Mouse (Mus musculus) heart, postnatal 36 days (tissue): ENCODE results near the gene Eef1akmt3. TPM values are rescaled to one million over a fixed set of nuclear protein-coding genes. Genes with fewer than 3 reads are reported as not detected.

Source experiments
- DNase-seq, 2 experiments: peaks; one replicate each; pipeline ENCODE4 v3.0.0; 2021 to 2022
- intact Hi-C: fragments of 180-260 bp; cut with DNase I; formaldehyde crosslinking; loops from one replicate; pipeline ENCODE4 v1.15.1; 2025
- total RNA-seq, 2 experiments: library from RNA; stranded (reverse); gene quantifications; 2 replicates each; pipeline ENCODE4 v1.2.3; 2021

The Eef1akmt3 gene
- total RNA-seq, 2 experiments from 2014 or later, result not detected

DNA sequence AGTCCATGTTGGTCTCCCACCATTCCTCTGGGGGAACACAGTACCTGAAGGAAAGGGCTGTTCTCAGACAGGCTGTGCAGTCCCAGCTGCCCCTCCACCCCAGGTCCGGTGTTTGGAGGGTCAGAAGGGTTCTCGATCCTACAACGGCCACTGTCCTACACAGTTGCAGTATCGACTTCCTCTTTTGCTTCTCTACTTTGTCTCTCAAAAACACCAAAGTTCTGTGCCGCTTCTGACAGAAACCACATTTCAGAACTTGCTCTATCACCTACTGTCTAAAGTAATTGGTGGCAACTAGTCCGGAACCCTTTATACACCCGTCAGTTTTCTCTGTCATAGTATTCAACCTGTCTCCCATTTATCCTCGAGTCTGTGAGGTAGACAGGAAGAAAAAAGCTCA, 14.1 kb upstream of the Eef1akmt3 start:
- DNase-seq, result no peak
- intact Hi-C loops, result no loop called here

DNA sequence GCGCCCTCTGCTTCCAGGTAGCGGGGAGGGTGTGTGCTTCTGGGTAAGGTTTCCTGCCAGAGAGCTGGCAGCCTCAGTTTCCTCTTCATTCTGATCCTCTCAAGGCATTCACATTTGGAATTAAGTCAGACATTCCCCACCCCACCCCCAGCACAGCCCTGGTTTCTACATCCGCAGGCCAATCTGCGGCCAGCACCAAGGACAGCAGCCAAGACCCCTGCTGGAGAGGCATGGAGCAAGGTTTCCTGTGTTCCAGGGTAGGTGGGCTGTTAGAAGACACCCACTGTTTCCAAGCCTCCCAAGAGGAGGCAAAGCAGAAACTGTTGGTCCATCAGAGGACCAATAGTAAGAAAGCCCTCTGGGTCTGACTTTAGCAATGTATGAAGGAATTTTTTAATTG, 13.3 kb upstream of the Eef1akmt3 start:
- intact Hi-C loops, result no loop called here
- DNase-seq, result no peak

DNA sequence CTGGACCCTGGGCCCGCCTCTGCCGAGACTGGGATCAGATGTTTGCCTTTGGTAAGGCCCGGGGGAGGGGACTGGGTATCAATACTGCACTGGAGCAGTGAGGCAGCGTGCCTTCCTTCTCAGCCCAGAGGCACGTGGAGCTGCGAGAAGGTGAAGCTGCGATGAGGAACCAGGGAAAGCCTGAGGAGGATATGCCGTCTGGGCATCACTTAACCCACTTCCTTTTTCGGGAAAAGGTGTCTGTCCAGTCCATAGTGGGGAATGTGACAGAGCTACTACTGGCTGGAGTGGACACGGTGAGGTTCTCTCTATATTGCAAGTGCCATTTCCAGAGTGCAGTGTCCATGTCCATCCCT, 8.8 kb upstream of the Eef1akmt3 start:
- intact Hi-C loops, result no loop called here
- DNase-seq, result no peak

DNA sequence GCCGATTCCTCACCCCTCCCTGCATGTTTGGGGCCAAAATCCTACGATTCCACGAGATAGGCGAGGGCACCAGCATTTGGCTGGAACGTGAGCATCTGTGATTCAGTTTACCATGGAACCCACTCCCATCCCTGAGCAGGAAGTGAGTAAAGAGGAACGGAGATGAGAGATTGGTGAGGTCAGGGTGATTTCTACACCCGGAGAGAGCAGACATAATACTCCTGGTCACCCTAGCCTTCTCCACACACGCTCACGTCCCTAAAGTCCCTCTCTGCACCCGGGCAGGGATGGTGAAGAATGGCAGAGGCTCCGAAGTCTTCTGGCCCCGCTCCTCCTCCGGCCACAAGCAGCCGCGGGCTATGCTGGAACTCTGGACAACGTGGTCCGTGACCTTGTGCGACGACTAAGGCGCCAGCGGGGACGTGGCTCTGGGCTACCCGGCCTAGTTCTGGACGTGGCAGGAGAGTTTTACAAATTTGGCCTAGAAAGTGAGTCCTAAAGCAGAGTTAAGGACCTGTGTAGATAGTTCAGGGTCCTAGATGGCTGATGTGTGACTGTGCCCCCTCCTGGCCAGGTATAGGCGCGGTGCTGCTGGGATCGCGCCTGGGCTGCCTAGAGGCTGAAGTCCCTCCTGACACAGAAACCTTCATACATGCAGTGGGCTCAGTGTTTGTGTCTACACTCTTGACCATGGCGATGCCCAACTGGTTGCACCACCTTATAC, 8.2 kb upstream of the Eef1akmt3 start:
- no peak for DNase-seq
- intact Hi-C loops, result no loop called here

DNA sequence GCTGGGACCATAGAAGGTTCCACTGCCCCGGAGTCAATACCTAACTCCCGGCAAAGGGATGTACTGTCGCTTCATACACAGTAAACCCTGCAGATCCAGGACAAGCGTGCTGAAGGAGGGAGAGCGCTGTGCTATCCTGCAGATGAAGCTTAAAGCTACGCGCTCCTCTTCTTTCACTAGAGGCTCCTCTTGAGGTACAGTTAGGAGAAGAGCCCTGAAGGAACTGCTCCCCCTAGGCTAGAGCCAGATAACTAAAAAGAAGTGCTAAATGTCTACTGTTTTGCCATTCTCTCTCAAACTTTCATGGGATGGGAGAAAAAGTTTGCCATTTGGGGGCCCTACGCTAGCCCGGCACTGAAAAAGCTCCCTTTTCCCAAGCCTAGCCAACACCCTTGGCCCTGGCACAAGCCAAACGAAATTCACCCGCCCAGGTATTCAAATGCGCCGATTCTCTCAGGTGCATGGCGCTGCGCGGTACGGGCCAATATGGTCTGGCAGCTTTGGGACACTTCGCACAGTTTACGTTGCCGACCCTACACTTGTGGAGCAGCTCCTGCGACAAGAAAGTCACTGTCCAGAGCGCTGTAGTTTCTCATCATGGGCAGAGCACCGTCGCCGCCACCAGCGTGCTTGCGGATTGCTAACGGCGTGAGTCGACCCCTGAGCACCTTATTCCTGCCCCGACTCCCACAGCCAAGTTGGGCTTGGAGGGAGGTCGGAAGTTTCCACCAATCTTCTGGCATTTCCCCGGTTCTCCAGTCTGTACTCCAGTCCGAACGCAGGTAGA, 7.5 kb upstream of the Eef1akmt3 start:
- intact Hi-C loops, result no loop called here
- no peak for DNase-seq

GRCm38 (mm10) chr10:127047954-127048353, 6.6 kb upstream of the Eef1akmt3 start, which contains the start of gene Cyp27b1:
Gene Cyp27b1, plus strand, starts transcription at chr10:127048250.
- intact Hi-C loops, result no loop called here
- no peak for DNase-seq

DNA sequence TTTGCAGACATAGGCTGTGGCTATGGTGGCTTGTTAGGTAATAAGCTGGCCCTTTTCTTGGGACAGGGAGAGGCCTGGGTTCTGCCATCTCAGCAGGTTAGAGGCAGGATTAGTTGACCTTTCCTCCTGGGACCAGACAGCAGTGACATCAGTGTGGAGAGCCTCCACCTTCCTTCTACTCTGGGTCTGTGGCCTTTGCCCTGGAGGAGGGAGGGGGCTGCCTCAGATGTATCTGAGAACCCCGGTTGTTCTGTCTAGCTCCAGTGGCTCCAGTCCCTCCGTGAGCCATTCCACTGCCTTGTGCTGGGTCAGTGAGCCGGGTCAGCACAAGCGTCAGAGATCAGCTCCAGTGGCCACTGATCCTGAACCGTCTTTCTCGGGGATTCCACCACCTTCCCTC, 1.9 kb upstream of the Eef1akmt3 start:
- DNase-seq, result no peak
- intact Hi-C loops, result no loop called here

- intact Hi-C loops, result no loop called here
Measured at GRCm38 (mm10) chr10:127042468-127043115, 1.3 kb upstream of the Eef1akmt3 start.

DNA sequence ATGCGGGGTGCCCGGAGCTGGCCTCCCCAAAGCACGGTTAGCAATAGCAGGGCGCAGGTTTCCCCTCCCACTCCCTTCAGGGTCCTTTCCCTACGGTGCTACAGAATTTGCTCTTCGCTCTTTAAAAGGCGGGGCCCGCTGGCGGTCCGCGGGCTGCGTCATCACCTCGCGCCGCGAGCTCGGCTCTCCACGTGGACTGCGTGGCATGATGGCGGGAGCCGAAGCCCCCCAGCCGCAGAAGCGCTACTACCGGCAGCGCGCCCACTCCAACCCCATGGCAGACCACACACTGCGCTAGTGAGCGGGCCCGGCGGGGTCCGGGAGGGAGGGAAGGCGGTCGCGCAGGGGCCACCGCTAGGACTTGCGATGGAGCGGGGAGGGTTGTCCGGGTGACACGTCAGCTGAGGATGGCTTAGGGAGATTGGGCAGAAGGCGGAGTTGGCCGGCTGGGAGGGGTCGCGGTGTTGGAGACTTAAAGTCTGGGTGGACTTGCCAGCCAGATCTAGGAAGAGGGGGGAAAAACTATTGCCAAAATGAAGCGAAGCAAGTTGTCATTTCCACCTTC, 543 bp upstream of the Eef1akmt3 start:
- DNase-seq, result peak; percentile 88 to 95
- intact Hi-C loops, result no loop called here

More at GRCm38 (mm10) chr10:127042468-127043115, 1.3 kb upstream of the Eef1akmt3 start:
- no peak for DNase-seq

DNA sequence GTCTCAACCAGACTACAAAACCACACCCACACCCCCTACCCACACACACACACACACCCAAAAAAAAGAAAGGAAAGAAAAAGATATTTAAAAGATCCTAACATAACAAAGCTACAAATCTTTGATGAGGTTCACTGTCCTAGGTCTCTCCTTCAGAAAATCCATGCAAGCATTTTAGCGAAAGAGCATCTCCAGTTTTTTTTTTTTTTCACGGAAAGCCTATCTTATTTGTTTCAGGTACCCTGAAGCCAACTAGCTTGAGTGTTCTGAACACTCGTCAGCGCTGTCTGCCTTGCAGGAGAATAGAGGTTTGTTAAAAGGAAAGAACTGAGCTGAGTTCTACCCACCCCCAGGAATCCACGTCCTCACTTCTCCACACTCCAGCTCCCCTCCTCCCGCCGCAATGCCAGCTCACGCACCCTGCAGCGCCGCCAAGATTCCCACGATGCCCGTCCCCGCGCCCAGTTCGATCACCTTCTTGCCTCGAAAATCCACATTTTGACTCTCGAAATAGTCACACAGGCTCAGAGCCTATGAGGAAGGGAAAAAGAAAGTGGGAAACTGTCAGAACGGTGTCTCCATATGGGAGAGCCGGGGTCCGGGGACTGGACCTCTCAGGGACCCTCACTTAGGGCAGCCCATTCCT, 621 bp downstream of the Eef1akmt3 start:
- peak in 1 of 2 experiments; percentile 21 for DNase-seq
- intact Hi-C loops, result no loop called here

GRCm38 (mm10) chr10:127037641-127038040, 3.7 kb downstream of the Eef1akmt3 start:
- intact Hi-C loops, result no loop called here
- no peak for DNase-seq

DNA sequence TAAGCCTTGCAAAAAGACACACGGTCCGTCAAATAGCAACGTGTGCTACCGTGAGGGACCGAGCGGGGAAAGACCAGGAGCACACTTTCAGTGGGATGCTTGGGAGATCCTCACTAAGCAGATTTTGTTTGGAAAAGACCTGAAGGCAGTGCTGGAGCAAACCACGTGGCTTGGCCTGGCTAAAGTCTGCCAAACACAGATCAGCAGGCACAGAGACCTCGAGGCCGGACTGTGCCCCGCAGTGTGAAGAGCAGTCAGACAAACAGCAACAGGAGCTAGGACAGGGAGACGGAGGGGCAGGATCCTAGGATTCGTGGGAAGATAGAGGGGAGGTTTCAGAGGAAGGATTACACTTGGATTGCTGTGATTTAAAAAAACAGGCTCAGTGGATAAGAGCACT, 5.0 kb downstream of the Eef1akmt3 start:
- intact Hi-C loops, result no loop called here
- no peak for DNase-seq

DNA sequence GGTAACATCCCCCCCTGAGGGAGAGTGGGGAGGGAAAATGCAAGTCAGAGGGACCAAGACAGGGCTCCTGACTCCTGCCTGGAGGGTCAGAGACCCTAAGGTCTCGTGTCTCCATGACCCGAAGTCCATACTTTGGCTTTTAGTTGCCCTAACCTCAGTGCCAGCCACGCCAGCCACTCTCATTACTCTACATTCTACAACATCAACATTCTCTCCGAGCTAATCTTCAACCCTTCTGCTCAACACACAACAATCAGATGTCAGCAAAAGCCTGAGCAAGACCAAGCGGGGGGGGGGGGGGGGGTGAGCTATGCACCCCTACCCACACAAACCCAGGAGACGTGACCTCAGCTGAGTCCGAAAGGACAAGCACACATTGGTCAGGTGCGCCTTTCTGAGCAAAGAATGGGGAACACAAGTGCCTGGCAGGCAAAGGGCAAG, 8.0 kb downstream of the Eef1akmt3 start:
- intact Hi-C loops, result no loop called here
- no peak for DNase-seq

DNA sequence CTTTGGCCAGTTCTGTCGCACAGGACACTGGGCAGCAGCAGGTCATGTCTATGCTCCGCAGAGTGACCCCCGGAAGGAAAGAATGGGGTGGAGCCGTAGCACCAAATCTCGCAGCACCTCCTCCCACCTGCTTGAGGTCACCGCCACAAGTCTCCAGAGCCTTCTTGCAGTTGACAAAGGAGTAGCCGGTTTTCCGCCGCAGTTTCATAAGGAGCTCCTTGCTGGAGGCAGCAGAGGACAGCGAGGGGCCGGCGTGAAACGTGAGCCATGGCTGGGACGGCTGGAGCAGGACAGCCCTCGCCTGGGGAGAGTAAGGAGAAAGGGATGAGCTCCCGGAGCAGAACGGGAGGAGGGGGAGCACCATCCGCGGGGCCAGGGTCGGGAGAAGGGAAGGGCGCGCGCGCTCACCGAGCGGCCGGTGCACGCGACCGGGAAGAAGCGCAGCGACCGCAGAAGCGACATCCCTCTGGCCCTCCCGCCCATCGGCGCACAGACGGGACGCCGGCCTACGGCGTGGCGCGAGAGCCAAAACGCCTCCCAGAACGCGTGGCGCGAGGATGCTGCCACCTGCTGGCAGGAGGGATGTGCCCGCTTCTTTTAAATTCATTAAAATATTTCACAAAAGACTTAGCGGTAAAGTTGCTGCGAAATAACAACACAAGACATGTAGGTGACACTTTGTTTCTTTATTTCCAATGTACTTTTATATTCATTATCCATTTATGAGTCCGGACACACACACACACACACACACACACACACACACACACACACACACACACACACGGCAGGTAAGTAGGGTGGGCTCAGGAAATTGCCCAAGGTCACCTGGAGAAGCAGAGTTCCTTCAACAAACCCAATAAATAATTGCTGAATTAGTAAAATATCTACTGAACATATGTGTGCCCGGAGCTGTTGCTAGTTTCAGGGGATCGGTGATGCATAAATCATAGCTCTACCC, 10.7 kb downstream of the Eef1akmt3 start, which contains the start of gene Tsfm:
TSS of gene Tsfm (minus strand) at position 505 of the 961 bp plus-strand sequence.
- intact Hi-C loops, result loop anchor here (1.0 to 2.0 kb wide), 2 partner anchors 40 to 111 kb away; no protein-coding TSS in a partner anchor
- DNase-seq, result peak; percentile 95 to 97

DNA sequence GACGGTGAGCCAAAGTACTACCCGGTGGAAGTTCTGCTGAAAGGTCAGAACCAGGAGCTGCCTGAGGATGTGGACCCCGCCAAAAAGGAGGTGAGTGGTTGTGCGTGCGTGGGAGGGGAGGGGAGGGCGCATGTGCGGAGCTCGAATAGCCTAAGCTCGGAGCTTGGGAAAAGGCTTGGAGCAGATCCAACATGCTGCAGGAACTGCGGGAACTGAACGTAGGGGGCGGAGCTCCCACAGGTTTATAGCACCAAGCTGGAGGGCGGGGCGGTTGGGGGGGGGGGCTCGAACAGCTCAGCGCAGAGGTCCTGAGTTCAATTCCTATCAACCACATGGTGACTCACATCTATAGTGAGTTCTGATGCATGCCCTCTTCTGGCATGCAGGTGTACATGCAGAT, 22.9 kb downstream of the Eef1akmt3 start:
- intact Hi-C loops, result no loop called here
- DNase-seq, result no peak

DNA sequence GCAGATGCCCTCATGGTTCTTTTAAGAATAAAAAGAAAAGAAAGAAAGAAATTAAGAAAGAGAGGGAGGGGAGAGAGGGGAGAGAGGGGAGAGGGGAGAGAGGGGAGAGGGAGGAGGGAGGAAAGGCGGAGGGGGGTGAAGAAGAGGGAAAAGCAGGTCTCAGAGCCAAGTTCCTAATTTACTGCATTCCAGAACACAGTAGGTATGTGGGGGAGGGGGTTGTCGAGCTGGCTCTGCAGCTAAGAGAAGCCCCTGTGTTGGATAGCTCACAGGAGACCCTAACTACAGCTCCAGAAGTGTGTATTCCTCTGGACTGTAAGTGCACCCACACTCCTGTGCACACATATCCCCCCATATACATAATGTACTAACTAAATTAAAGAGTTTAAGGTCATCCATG, 24.2 kb downstream of the Eef1akmt3 start:
- no peak for DNase-seq
- intact Hi-C loops, result no loop called here

- intact Hi-C loops, result no loop called here
- no peak for DNase-seq
Measured at GRCm38 (mm10) chr10:127016488-127016887, 24.8 kb downstream of the Eef1akmt3 start.

DNA sequence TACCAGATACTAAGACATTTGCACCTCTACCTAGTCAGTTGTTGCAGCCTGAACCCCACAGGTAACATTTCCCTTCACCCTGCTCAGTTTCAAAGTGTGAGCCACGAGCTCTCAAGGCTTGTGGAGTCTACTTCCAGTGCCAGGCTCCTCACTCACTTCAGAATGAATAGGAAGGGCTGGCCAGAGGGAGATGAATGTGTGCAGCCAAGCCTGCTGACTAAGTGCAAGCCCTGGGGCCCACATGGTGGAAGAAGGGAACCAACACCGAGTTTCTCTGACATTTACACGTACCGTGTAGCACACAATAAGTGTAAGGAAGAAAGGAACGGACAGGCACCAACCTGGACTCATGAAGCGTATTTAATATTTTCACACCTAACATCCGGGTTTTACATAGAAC, 37.5 kb downstream of the Eef1akmt3 start:
- intact Hi-C loops, result no loop called here
- DNase-seq, result no peak

GRCm38 (mm10) chr10:127003334-127003733, 38.0 kb downstream of the Eef1akmt3 start:
- intact Hi-C loops, result no loop called here

More at GRCm38 (mm10) chr10:127003334-127003733, 38.0 kb downstream of the Eef1akmt3 start:
- no peak for DNase-seq
